Mouse (Mus musculus) lung, postnatal 0 days (tissue): ENCODE results near the gene Cnot10.

Experiments
- CTCF ChIP-seq: IDR thresholded peaks from 2 replicates; pipeline ENCODE4 v1.5.1; 2016; ENCODE audit warnings: antibody characterized with exemption, mild to moderate bottlenecking
- EP300 ChIP-seq: IDR thresholded peaks from 2 replicates; pipeline ENCODE4 v1.6.1; 2016; ENCODE audit warnings: antibody characterized with exemption, mild to moderate bottlenecking, control low read depth

- no peak for TF ChIP-seq CTCF
- TF ChIP-seq EP300, result no peak
Measured at GRCm38 (mm10) chr9:114603876-114604540, 36.0 kb downstream of the Cnot10 start.
